Mouse (Mus musculus) layer of hippocampus, adult 11-12 months (tissue): ENCODE measurements around the gene Grm2.
A peak's percentile ranks its signal among the peaks of the same experiment; 100 is the strongest.

ENCODE experiments used
- DNase-seq: peaks from one replicate; pipeline ENCODE4 v3.0.0; 2022; ENCODE audit warnings: low spot score

Grm2 gene

GRCm38 (mm10) chr9:106655884-106656720 is at the start of gene Grm2:
Grm2 (minus strand) TSS chr9:106656082.
- DNase-seq: no peak

GRCm38 (mm10) chr9:106692973-106693481 is 37.1 kb upstream of the Grm2 start:
- DNase-seq: no peak

GRCm38 (mm10) chr9:106688834-106689233 is 33.0 kb upstream of the Grm2 start:
- DNase-seq: no peak

GRCm38 (mm10) chr9:106686983-106687650 is 31.2 kb upstream of the Grm2 start:
- DNase-seq: peak; percentile 83

- DNase-seq: peak; percentile 87
Observed at GRCm38 (mm10) chr9:106685249-106686101, 29.6 kb upstream of the Grm2 start, which contains the start of gene Tex264. Tex264 (minus strand) TSS chr9:106685927.

- DNase-seq: no peak
Observed at GRCm38 (mm10) chr9:106684918-106685248, 29.0 kb upstream of the Grm2 start.

- no peak for DNase-seq
Observed at GRCm38 (mm10) chr9:106684093-106684872, 28.4 kb upstream of the Grm2 start.

- DNase-seq: no peak
Observed at GRCm38 (mm10) chr9:106681026-106681425, 25.1 kb upstream of the Grm2 start.

- no peak for DNase-seq
Observed at GRCm38 (mm10) chr9:106678242-106678641, 22.4 kb upstream of the Grm2 start.

GRCm38 (mm10) chr9:106677702-106678101 is 21.8 kb upstream of the Grm2 start:
- DNase-seq: no peak

- no peak for DNase-seq
Observed at GRCm38 (mm10) chr9:106676571-106676970, 20.7 kb upstream of the Grm2 start.

GRCm38 (mm10) chr9:106675965-106676364 is 20.1 kb upstream of the Grm2 start:
- DNase-seq: no peak

- peak; percentile 89 for DNase-seq
Observed at GRCm38 (mm10) chr9:106675480-106675879, 19.6 kb upstream of the Grm2 start.

GRCm38 (mm10) chr9:106673860-106674259 is 18.0 kb upstream of the Grm2 start:
- DNase-seq: no peak

GRCm38 (mm10) chr9:106664856-106665255 is 9.0 kb upstream of the Grm2 start:
- no peak for DNase-seq

GRCm38 (mm10) chr9:106664433-106664832 is 8.6 kb upstream of the Grm2 start:
- DNase-seq: peak; percentile 70

GRCm38 (mm10) chr9:106663200-106663599 is 7.3 kb upstream of the Grm2 start:
- DNase-seq: no peak

GRCm38 (mm10) chr9:106659935-106660334 is 4.1 kb upstream of the Grm2 start:
- no peak for DNase-seq

- DNase-seq: no peak
Observed at GRCm38 (mm10) chr9:106659441-106659840, 3.6 kb upstream of the Grm2 start.

- DNase-seq: no peak
Observed at GRCm38 (mm10) chr9:106657592-106657991, 1.7 kb upstream of the Grm2 start.

- DNase-seq: no peak
Observed at GRCm38 (mm10) chr9:106656820-106657219, 938 bp upstream of the Grm2 start.
